ENCODE assay signal across 8 mouse cellular contexts in genomic region chr12:79171269-79171995, GRCm38 (mm10). TPM values are rescaled to one million over a fixed set of nuclear protein-coding genes. Genes with fewer than 3 reads are reported as not detected.
DNase-seq lines count a peak whose midpoint lies in the region; ATAC-seq and TF ChIP-seq lines count a peak whose summit lies in the region.

No protein-coding gene starts in this region.

- peak overlapping the region; percentile 96; the same call in 1 of the 2 replicates for H3K27ac ChIP-seq in lung, embryonic 15.5 days
- no peak overlapping the region for H3K27ac ChIP-seq in forebrain, postnatal 0 days (ENCODE audit: low read depth, low read length)
- peak overlapping the region; percentile 91 for H3K27ac ChIP-seq in liver, postnatal 0 days (ENCODE audit: low read depth)

- peaks cover 7% of the 10 kb centered on the region for H3K4me1 ChIP-seq in lung, embryonic 15.5 days
- H3K4me1 ChIP-seq in forebrain, postnatal 0 days (ENCODE audit: insufficient read depth): peaks cover 6% of the 10 kb centered on the region
- peaks cover 17% of the 10 kb centered on the region for H3K4me1 ChIP-seq in liver, postnatal 0 days (ENCODE audit: insufficient read depth)

- peak overlapping the region; percentile 80 for H3K4me2 ChIP-seq in lung, embryonic 15.5 days
- peak overlapping the region; percentile 58 for H3K4me2 ChIP-seq in forebrain, postnatal 0 days (ENCODE audit: low read depth)
- peak overlapping the region; percentile 81 for H3K4me2 ChIP-seq in liver, postnatal 0 days (ENCODE audit: low read depth, low read length)

- H3K9ac ChIP-seq in lung, embryonic 15.5 days: peak overlapping the region; percentile 83
- H3K9ac ChIP-seq in forebrain, postnatal 0 days: peak overlapping the region; percentile 87
- peak overlapping the region; percentile 85 for H3K9ac ChIP-seq in liver, postnatal 0 days (replicated peaks)

- ATAC-seq in lung, embryonic 15.5 days (ENCODE audit: borderline replicate concordance, extremely low read depth, low FRiP score, low TSS enrichment): no peak
- ATAC-seq in forebrain, postnatal 0 days: no peak
- ATAC-seq in liver, postnatal 0 days: no peak

- WGBS in lung, embryonic 15.5 days: 25% methylated on average over 12 of the region's 12 CpGs
- 33% methylated on average over 12 of the region's 12 CpGs for WGBS in forebrain, postnatal 0 days
- WGBS in liver, postnatal 0 days (ENCODE audit: insufficient replicate concordance): 30% methylated on average over 12 of the region's 12 CpGs

- H3K9me3 ChIP-seq in lung, embryonic 15.5 days: no peaks in the 10 kb centered on the region
- H3K9me3 ChIP-seq in forebrain, postnatal 0 days (ENCODE audit: low read length): no peaks in the 10 kb centered on the region
- no peaks in the 10 kb centered on the region for H3K9me3 ChIP-seq in liver, postnatal 0 days (ENCODE audit: low read length)

- no peaks in the 10 kb centered on the region for H3K27me3 ChIP-seq in lung, embryonic 15.5 days
- H3K27me3 ChIP-seq in forebrain, postnatal 0 days (ENCODE audit: insufficient read depth, low read length): no peaks in the 10 kb centered on the region
- H3K27me3 ChIP-seq in liver, postnatal 0 days (ENCODE audit: insufficient read depth, low read length): no peaks in the 10 kb centered on the region

- peaks cover 14% of the 10 kb centered on the region for H3K36me3 ChIP-seq in lung, embryonic 15.5 days
- peaks cover 21% of the 10 kb centered on the region for H3K36me3 ChIP-seq in forebrain, postnatal 0 days (ENCODE audit: insufficient read depth)
- peaks cover 17% of the 10 kb centered on the region for H3K36me3 ChIP-seq in liver, postnatal 0 days (replicated peaks; ENCODE audit: insufficient read depth, low read length)

- no peak for TF ChIP-seq EP300 in liver, postnatal 0 days (IDR thresholded peaks at IDR 0.05; ENCODE audit: low read depth)

- peak; percentile 25 for DNase-seq in cerebellum, adult 11-12 months
- no peak for DNase-seq in cerebellum, postnatal 25 days
- no peak for DNase-seq in lung, postnatal 4 days
- DNase-seq in forebrain, postnatal 0 days: no peak
- DNase-seq in liver, postnatal 0 days: no peak
- DNase-seq in adrenal gland, adult 18-20 months (ENCODE audit: low spot score in 2 of 2): no peak
- no peak for DNase-seq in gastrocnemius, postnatal 25 days

- peak overlapping the region; percentile 99 for H3K4me3 ChIP-seq in lung, embryonic 15.5 days
- H3K4me3 ChIP-seq in forebrain, postnatal 0 days (ENCODE audit: low read depth, low read length): peak overlapping the region; percentile 96
- H3K4me3 ChIP-seq in liver, postnatal 0 days (ENCODE audit: low read depth, low read length): peak overlapping the region; percentile 94

- TF ChIP-seq CTCF in forebrain, postnatal 0 days (IDR thresholded peaks at IDR 0.05; ENCODE audit: low read depth): no peak
- no peak for TF ChIP-seq CTCF in liver, postnatal 0 days (IDR thresholded peaks at IDR 0.05; ENCODE audit: low read depth)

RNA-seq across cellular contexts. Expression of gene Vti1b, which starts 1.0 kb away (rescaled TPM):
- 87.5 and 90.0 TPM in 2 replicates for polyA plus RNA-seq in lung, embryonic 15.5 days (2015; fragmentation: Nextera tagmentation; extraction: Ambion mirVana)
- 97.6 and 129 TPM in 2 replicates for total RNA-seq in forebrain, postnatal 0 days (2014; rRNA removed)
- polyA plus RNA-seq in forebrain, postnatal 0 days (2015; fragmentation: Nextera tagmentation; extraction: Ambion mirVana): 218 and 236 TPM in 2 replicates
- 40.9 and 43.5 TPM in 2 replicates for polyA plus RNA-seq in liver, postnatal 0 days (2015; fragmentation: Nextera tagmentation; extraction: Ambion mirVana)
- total RNA-seq in adrenal gland, adult 18-20 months (2021): 100 to 1,000 TPM; 121 to 131 TPM
- 10 to 100 TPM; 60.1 to 66.5 TPM for total RNA-seq in gastrocnemius, postnatal 25 days (2021)

RNA-seq across cellular contexts. Expression of gene Rdh11, which starts 20.7 kb away (rescaled TPM):
- polyA plus RNA-seq in lung, embryonic 15.5 days (2015; fragmentation: Nextera tagmentation; extraction: Ambion mirVana): 23.2 and 24.1 TPM in 2 replicates
- total RNA-seq in forebrain, postnatal 0 days (2014; rRNA removed): 48.3 and 52.2 TPM in 2 replicates
- 35.1 and 38.4 TPM in 2 replicates for polyA plus RNA-seq in forebrain, postnatal 0 days (2015; fragmentation: Nextera tagmentation; extraction: Ambion mirVana)
- 8.0 and 8.8 TPM in 2 replicates for polyA plus RNA-seq in liver, postnatal 0 days (2015; fragmentation: Nextera tagmentation; extraction: Ambion mirVana)
- total RNA-seq in adrenal gland, adult 18-20 months (2021): 10 to 100 TPM; 18.6 to 20.2 TPM
- 1 to 10 TPM; 2.4 to 2.7 TPM for total RNA-seq in gastrocnemius, postnatal 25 days (2021)

RNA-seq across cellular contexts. Expression of gene Rdh12, which starts 37.3 kb away (rescaled TPM):
- 1.7 and 1.8 TPM in 2 replicates for polyA plus RNA-seq in lung, embryonic 15.5 days (2015; fragmentation: Nextera tagmentation; extraction: Ambion mirVana)
- total RNA-seq in forebrain, postnatal 0 days (2014; rRNA removed): 1.2 and 1.3 TPM in 2 replicates
- 0.62 and 1.1 TPM in 2 replicates for polyA plus RNA-seq in forebrain, postnatal 0 days (2015; fragmentation: Nextera tagmentation; extraction: Ambion mirVana)
- 1.6 and 1.8 TPM in 2 replicates for polyA plus RNA-seq in liver, postnatal 0 days (2015; fragmentation: Nextera tagmentation; extraction: Ambion mirVana)
- total RNA-seq in adrenal gland, adult 18-20 months (2021): under 1 TPM; 0.53 to 0.64 TPM
- total RNA-seq in gastrocnemius, postnatal 25 days (2021): under 1 TPM; 0.20 to 0.21 TPM

RNA-seq across cellular contexts. Expression of gene Arg2, which starts 40.9 kb away (rescaled TPM):
- 4.7 and 5.0 TPM in 2 replicates for polyA plus RNA-seq in lung, embryonic 15.5 days (2015; fragmentation: Nextera tagmentation; extraction: Ambion mirVana)
- total RNA-seq in forebrain, postnatal 0 days (2014; rRNA removed): 15.9 and 16.1 TPM in 2 replicates
- polyA plus RNA-seq in forebrain, postnatal 0 days (2015; fragmentation: Nextera tagmentation; extraction: Ambion mirVana): 19.6 and 22.7 TPM in 2 replicates
- 0.92 and 1.3 TPM in 2 replicates for polyA plus RNA-seq in liver, postnatal 0 days (2015; fragmentation: Nextera tagmentation; extraction: Ambion mirVana)
- under 1 TPM; 0.48 to 0.50 TPM for total RNA-seq in adrenal gland, adult 18-20 months (2021)
- not detected for total RNA-seq in gastrocnemius, postnatal 25 days (2021)

Comparison
In these comparisons a context has a peak if more than half of its experiments do, and no peak if none do; other contexts are left out.
1. RNA of gene Rdh11, which starts 20.7 kb away (total RNA-seq): 48.3 to 52.2 TPM in forebrain, postnatal 0 days and 18.6 to 20.2 TPM in adrenal gland, adult 18-20 months; 2.4 to 2.7 TPM in gastrocnemius, postnatal 25 days; every median in the first group is over 4 times any median in the second.
2. Peak in every context shown above with its lines, with median percentiles within 50 percentile points of each other: H3K4me2 ChIP-seq, H3K4me3 ChIP-seq and H3K9ac ChIP-seq.